Mouse (Mus musculus): ENCODE measurements around the gene Fam129a.

- TF ChIP-seq POLR2A (IDR thresholded peaks at IDR 0.05; ENCODE audit: insufficient read depth, low read length) = no peak
- TF ChIP-seq CTCF (IDR thresholded peaks at IDR 0.05; ENCODE audit: low read depth, low read length) = no peak
- TF ChIP-seq EP300 (IDR thresholded peaks at IDR 0.05; ENCODE audit: insufficient read depth, low read depth, low read length) = no peak
Observed at GRCm38 (mm10) chr1:151766166-151766565, 195.2 kb downstream of the Fam129a start.

All from ES-Bruce4 (cell line).